Mouse (Mus musculus): ENCODE data around the gene Gm47969.

DNA sequence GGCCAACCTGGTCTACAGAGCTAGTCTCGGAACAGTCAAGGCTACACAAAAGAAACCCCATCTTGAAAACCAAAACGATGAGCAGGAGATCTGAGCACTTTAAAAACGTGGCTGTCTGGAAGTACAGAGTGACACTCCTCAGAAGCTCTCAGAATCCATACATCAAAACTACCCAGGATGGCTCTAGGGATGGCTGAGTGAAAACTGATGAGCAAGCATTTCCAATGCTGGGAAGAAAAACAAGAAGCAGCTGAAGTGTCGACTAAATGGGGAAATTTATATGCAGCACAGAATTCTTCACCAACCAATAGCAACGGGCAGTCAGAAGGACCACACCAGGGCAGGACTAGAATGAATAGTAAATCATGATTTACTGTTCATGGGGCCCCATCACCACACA lies 10.2 kb upstream of the Gm47969 start:
- TF ChIP-seq GATA1 (IDR thresholded peaks at IDR 0.05; ENCODE audit: low read length) (no peak), TAL1 (IDR thresholded peaks at IDR 0.05; ENCODE audit: low read length) (no peak)
